Mouse (Mus musculus) right cerebral cortex, postnatal 4 days (tissue): ENCODE measurements around the gene Hectd4.

Experiments
- DNase-seq: peaks from one replicate; pipeline ENCODE4 v3.0.0-alpha.2; 2022

Hectd4 gene

DNA sequence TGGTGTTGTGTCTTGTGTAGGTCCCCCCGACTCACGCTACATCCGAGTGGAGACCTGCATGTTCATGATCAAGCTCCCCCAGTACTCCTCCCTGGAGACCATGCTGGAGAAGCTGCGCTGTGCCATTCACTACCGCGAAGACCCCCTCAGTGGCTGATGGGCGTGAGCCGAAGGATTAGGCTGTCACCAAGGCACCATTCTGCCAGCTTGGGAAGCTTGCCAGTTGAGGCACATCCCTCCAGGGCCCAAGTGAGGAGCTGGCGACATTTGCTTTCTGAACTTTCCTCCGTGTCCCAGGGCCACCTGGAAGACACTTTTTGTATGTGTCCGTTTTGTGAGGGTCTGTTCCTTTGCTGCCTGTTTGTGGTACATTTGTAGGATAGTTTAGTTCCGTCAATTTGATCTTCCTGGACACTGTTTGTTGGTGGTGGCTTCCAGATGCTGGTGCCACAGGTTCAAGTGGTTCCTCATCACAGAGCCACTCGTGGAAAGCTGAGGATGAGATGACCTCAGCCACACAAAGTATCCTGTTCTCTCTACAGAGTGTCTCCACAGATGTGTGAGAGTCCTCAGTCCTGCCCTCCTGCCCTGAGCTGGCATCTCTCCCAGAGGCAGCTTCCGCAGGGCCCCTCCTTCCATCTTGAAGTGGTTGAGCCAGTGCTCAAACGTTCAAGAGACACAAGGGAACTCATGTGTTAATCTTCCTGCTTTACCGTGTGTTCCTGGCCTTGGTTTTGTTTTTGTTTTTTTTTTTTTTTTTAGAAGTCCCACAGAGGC is 146.6 kb downstream of the Hectd4 start:
- no peak for DNase-seq

- no peak for DNase-seq
Observed at GRCm38 (mm10) chr5:121367255-121367654, 147.2 kb downstream of the Hectd4 start.

- no peak for DNase-seq
Observed at GRCm38 (mm10) chr5:121371712-121372111, 151.7 kb downstream of the Hectd4 start.

- DNase-seq = no peak
Observed at GRCm38 (mm10) chr5:121374790-121375189, 154.8 kb downstream of the Hectd4 start.

DNA sequence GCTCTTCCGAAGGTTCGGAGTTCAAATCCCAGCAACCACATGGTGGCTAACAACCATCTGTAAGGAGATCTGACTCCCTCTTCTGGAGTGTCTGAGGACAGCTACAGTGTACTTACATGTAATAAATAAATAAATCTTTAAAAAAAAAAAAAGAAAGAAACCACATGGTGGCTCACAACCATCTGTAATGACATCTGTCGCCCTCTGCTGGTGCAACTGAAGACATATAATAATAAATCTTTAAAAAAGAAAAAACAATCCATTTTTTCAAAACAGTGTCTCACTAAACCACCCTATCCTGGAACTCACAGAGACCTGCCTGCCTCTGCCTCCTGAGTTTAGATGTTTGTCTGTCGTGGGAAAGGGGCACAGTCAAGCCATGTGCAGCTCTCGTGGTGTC is 157.0 kb downstream of the Hectd4 start:
- peak; percentile 70 for DNase-seq

GRCm38 (mm10) chr5:121378678-121379256 is 158.7 kb downstream of the Hectd4 start:
- no peak for DNase-seq

DNA sequence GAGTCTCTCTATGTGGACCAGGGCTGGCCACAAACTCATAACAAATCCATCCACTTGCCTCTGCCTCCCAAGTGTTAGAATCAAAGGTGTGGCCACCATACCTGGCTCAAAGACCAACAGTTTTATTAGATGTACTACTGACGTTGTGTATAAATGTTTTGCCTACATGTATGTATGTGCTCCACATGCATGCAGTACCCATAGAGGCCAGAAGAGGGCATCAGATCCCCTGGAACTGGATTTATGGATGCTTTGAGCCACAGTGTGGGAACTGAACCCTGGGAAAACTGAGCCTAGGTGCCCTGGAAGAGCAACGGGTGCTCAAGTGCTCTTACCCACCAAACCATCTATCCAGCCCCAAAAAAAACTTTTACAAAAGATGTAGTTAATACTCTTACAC is 160.7 kb downstream of the Hectd4 start:
- DNase-seq = no peak

DNA sequence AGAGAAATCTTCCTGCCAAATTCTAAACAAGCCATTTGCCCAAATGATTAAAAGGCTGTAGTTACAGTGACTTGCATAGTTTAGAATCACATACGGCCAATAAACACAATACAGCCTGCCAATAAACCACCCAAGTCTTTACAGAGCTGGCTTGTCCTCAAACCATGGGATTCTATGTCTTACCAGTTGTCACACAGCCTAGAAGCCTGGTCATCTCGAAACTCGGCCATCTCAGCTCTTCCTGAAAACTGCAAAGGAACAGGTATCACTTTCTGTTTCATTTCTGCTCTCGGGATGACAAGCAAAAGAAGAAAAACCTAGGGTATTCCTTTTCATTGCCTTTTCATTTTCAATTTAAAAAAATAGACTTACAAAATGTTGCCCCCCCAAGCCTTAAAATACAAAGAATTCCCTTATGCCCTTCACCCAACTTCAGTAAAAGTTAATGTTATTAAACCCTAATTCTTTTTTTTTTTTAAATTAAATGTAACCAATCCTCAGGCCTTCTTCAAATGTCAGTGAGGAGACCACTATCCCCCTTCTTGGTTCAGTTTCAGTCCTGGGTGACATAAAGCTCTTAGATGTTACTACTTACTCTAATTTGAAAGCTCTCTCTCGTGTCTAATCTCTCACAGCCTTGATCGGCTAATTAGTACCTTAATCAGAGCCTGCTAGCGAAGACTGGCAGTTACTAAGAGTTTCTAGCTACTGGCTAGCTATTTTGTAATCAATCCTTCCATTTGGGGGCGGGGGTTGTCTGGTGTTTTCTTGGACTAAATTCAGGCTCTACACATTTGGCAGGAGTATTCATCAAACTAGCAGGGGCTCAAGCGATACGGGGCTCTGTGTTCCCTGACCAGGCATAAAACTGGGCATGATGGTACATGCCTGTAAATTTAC is 164.1 kb downstream of the Hectd4 start:
- DNase-seq = no peak

GRCm38 (mm10) chr5:121384757-121385460 is 164.9 kb downstream of the Hectd4 start:
- peak; percentile 50 for DNase-seq

DNA sequence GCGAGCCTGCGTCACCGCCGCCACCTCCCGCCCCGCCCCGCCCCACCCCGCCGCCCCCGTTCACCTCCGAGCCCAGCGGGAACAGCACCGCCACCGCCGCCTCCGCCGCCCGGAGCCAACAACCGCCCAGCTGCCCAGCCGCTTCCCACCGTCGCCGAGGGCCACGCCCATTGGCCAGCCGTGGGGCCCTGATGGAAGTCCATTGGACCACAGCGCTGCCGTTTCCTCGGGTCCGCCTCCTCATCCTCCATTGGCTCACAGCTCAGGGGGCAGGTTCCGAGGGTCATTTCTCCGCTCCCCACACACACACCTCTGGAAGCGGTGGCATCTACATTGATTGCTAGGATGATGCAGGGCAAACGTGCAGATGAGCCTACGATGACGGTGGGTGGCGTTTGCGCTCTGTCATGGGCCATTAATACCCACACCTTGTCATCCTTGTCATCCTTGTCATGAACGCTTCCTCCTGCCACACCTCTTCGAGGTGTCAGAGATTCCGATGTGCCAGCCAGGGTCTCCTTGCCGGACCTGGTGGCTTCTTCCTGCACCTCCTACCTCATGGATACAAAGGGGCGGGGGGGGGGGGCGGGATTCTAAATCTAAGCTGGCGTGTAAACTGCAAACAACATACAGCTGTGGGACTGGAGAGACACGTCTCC is 165.6 kb downstream of the Hectd4 start, which contains the start of gene Trafd1:
TSS of gene Trafd1 (minus strand) at position 172 of the 659 bp plus-strand sequence.
- DNase-seq = peak; percentile 90

DNA sequence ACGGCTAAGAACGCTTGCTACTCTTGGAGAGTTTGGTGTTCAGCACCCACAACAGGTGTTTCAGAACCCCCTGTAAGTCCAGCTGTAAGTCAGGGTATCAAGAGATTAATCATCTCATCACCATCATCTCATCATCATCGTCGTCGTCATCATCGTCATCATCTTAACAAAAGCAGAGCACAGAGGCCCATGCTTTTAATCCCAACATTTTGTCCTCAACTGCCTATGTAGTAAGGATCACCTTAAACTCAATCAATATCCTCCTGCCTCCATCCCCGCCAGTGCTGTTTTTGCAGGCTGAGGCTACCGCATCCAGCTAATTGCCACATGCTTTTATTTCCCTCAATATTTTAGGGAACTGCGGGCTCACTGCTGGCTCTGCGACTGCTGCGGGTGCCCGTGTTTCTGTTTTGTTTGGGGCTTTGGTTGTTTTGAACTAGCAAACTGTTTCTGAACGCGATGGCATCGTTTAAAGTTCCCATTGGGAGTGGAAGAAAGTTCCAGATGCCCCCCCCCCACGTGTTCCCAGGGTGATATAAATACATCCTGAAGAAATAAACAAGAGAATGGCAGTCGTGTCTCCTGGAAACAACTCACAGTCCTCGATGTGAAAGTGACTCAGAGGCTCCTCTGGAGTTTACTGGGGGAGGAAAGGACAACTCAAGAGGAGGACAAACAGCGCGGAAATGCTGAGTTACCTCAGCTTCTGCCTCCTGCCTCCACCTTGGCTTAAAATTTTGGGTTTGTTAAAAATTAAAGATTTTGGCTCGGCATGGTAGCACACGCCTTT is 166.3 kb downstream of the Hectd4 start:
- no peak for DNase-seq

- no peak for DNase-seq
Observed at GRCm38 (mm10) chr5:121387126-121387525, 167.1 kb downstream of the Hectd4 start.

- no peak for DNase-seq
Observed at GRCm38 (mm10) chr5:121389106-121389505, 169.1 kb downstream of the Hectd4 start.

GRCm38 (mm10) chr5:121389691-121390090 is 169.7 kb downstream of the Hectd4 start:
- no peak for DNase-seq

- no peak for DNase-seq
Observed at GRCm38 (mm10) chr5:121392667-121393380, 172.8 kb downstream of the Hectd4 start.

DNA sequence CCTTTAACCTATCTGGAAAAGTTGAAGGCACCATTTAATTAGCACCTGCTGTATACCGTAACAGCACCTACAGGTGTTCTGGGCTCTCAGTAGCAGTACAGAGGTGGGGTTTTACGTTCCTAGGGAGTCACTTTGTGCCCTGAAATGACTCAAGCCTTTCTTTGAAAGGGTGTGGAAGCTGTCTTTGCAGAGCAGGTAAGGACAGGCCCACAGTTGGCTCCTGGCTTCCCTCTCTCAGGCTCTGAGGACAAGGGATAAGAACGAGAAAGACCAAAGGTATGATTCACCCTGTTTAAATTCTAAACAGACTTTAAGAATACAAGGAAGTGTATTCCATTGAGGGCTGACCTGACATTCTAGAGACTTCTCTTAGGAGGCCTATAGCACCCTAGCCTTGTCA is 173.4 kb downstream of the Hectd4 start:
- DNase-seq = no peak

DNA sequence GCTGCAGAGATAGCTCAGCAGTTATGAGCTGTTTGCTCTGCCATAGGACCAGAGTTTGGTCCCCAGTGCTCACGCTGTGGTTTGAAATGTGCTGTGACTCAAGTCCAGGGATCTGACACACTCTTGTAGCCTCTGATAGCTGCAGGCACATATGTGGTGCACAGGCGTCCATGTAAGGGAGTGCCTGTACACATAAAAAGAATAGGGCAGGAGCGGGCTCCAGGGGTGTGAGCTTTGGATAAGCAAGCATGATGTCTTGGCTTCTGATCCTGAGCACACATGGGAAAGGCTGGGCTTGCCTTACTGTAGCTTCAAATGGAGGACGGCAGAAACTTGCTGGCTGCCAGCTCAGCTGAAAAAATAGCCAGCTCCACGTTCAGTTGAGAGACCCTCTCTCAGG is 175.6 kb downstream of the Hectd4 start:
- DNase-seq = no peak

DNA sequence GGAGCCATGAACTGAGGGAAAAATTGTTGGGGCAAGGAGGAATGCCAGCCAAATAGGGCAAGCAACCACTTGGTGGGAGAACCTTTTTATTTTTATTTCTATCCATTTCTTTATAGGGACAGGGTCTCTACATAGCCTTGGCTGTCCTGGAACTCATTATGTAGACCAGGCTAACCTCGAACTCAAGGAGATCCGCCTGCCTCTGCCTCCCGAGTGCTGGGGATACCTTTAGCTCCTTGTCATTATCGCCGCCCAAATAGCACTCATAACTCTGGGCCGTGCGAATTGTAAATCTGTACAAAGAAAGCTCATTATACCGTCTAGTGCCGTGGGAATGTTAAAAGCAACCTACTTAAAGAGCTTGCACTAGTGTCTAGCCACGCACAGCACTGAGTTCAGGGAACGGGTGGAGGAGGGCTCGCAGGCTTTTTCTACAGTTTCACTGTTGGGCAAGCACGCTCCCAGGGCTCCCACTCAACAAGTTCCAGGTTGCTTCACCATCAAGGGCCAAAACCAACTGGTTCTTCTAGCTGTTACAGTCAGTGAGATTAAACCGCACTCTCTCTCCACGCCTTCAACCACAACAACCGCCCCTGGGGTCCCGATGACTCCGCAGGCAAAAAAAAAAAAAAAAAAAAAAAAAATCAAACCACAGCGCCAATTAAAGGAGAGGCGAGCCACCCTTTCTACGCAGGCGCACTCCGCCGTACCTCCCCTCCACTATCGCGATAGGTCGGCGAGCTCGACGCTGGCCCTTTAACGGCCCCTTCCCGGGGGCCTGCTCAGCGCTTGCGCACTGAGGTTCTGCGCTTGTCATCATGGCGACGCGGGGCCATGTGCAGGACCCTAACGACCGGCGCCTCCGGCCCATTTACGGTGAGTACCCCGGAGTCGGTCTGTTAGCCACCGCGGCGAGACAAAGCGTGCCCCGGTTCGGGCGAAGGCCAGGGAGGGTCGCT is 177.4 kb downstream of the Hectd4 start, which contains the start of gene Naa25:
TSS of gene Naa25 (plus strand) at position 750 of the 959 bp plus-strand sequence.
- peak; percentile 98 for DNase-seq
